Mouse (Mus musculus): ENCODE results near the gene Tctex1d4. TPM values are rescaled to one million over a fixed set of nuclear protein-coding genes. Genes with fewer than 3 reads are reported as not detected.

Tctex1d4 gene
- polyA plus RNA-seq (2014; fragmentation: Illumina TruSeq; extraction: RNeasy Lipid Tissue Mini Kit (QIAGEN cat#74804); ENCODE audit: insufficient read depth, low read depth, low replicate concordance): 36.5 TPM

GRCm38 (mm10) chr4:117126675-117127290 is at the start of gene Tctex1d4:
TSS of gene Tctex1d4 (plus strand) at chr4:117126794.

GRCm38 (mm10) chr4:117095551-117096452 is 30.8 kb upstream of the Tctex1d4 start, which contains the start of gene Ptch2:
TSS of gene Ptch2 (plus strand) at chr4:117096075.

GRCm38 (mm10) chr4:117125348-117125909 is 1.2 kb upstream of the Tctex1d4 start, which contains the start of gene Btbd19:
TSS of gene Btbd19 (minus strand) at chr4:117125725.

GRCm38 (mm10) chr4:117133817-117134600 is 7.4 kb downstream of the Tctex1d4 start, which contains the start of gene Plk3:
TSS of gene Plk3 (minus strand) at chr4:117133963.

GRCm38 (mm10) chr4:117155792-117156355 is 29.3 kb downstream of the Tctex1d4 start, which contains the start of gene Rps8:
TSS of gene Rps8 (minus strand) at chr4:117156243.

Other genes with a start within 250 kb of the Tctex1d4 start
- 0.73 TPM for gene Zswim5, start 249.4 kb upstream of the Tctex1d4 start, polyA plus RNA-seq (2014; fragmentation: Illumina TruSeq; extraction: RNeasy Lipid Tissue Mini Kit (QIAGEN cat#74804); ENCODE audit: insufficient read depth, low read depth, low replicate concordance)
- gene Urod, start 132.4 kb upstream of the Tctex1d4 start, polyA plus RNA-seq (2014; fragmentation: Illumina TruSeq; extraction: RNeasy Lipid Tissue Mini Kit (QIAGEN cat#74804); ENCODE audit: insufficient read depth, low read depth, low replicate concordance): 56.2 TPM
- 11.0 TPM for gene Hectd3, start 131.5 kb upstream of the Tctex1d4 start, polyA plus RNA-seq (2014; fragmentation: Illumina TruSeq; extraction: RNeasy Lipid Tissue Mini Kit (QIAGEN cat#74804); ENCODE audit: insufficient read depth, low read depth, low replicate concordance)
- gene Eif2b3, start 107.4 kb upstream of the Tctex1d4 start, polyA plus RNA-seq (2014; fragmentation: Illumina TruSeq; extraction: RNeasy Lipid Tissue Mini Kit (QIAGEN cat#74804); ENCODE audit: insufficient read depth, low read depth, low replicate concordance): 11.9 TPM
- 0.66 TPM for gene Ptch2, start 30.7 kb upstream of the Tctex1d4 start, polyA plus RNA-seq (2014; fragmentation: Illumina TruSeq; extraction: RNeasy Lipid Tissue Mini Kit (QIAGEN cat#74804); ENCODE audit: insufficient read depth, low read depth, low replicate concordance)
- gene Btbd19, start 1.1 kb upstream of the Tctex1d4 start, polyA plus RNA-seq (2014; fragmentation: Illumina TruSeq; extraction: RNeasy Lipid Tissue Mini Kit (QIAGEN cat#74804); ENCODE audit: insufficient read depth, low read depth, low replicate concordance): 3.3 TPM
- gene Plk3, start 7.2 kb downstream of the Tctex1d4 start, polyA plus RNA-seq (2014; fragmentation: Illumina TruSeq; extraction: RNeasy Lipid Tissue Mini Kit (QIAGEN cat#74804); ENCODE audit: insufficient read depth, low read depth, low replicate concordance): 4.8 TPM
- 1,631 TPM for gene Rps8, start 29.4 kb downstream of the Tctex1d4 start, polyA plus RNA-seq (2014; fragmentation: Illumina TruSeq; extraction: RNeasy Lipid Tissue Mini Kit (QIAGEN cat#74804); ENCODE audit: insufficient read depth, low read depth, low replicate concordance)
- gene Kif2c, start 55.8 kb downstream of the Tctex1d4 start, polyA plus RNA-seq (2014; fragmentation: Illumina TruSeq; extraction: RNeasy Lipid Tissue Mini Kit (QIAGEN cat#74804); ENCODE audit: insufficient read depth, low read depth, low replicate concordance): 0.31 TPM
- gene Tmem53, start 125.2 kb downstream of the Tctex1d4 start, polyA plus RNA-seq (2014; fragmentation: Illumina TruSeq; extraction: RNeasy Lipid Tissue Mini Kit (QIAGEN cat#74804); ENCODE audit: insufficient read depth, low read depth, low replicate concordance): 8.9 TPM
- gene Armh1, start 125.3 kb downstream of the Tctex1d4 start, polyA plus RNA-seq (2014; fragmentation: Illumina TruSeq; extraction: RNeasy Lipid Tissue Mini Kit (QIAGEN cat#74804); ENCODE audit: insufficient read depth, low read depth, low replicate concordance): 3.1 TPM